Mouse (Mus musculus): ENCODE data around the gene Vmn2r33.
"Not testable (repeated sequence)": the region's sequence is repeated elsewhere in the genome, so short reads cannot be mapped to it uniquely, and the experiment has no call there.

Gene Vmn2r33

DNA sequence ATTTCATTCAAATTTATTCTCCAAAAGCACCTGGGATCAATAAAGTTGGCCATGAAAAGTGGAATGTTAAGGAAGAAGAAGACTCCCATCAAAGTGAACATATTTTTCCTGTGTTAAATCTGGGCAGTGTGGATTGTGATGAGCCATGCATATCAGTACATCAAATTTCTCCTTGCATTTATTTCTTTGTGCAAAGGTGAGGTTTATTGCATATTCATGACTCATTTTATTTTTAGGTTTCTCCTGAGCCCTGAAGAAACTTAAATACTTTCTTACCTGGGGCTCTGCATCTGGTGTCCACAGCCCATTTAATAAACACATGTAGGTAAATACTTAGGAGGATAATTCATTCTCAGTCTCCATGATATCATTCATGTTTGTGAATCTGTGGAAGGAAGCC, at the start of gene Vmn2r33:
Gene Vmn2r33 (minus strand): TSS at position 101 of the 400 bp plus-strand sequence.
- DNase-seq (ENCODE audit: low read depth, low spot score), result not testable (repeated sequence)

Data from skeletal muscle tissue, adult 2 months (tissue).